Mouse (Mus musculus): ENCODE results near the gene Gpr183. TPM values are rescaled to one million over a fixed set of nuclear protein-coding genes. Genes with fewer than 3 reads are reported as not detected.

The Gpr183 gene
- polyA plus RNA-seq, 1 experiment, result 0.06 TPM

GRCm38 (mm10) chr14:122009502-122009901, 44.5 kb upstream of the Gpr183 start:
- Histone ChIP-seq H3K27me3 (ENCODE audit: control insufficient read depth, insufficient read depth, insufficient read length) (no peaks in the 10 kb centered on the region), H3ac (ENCODE audit: control insufficient read depth, insufficient read length, low read depth) (no peak overlapping the region), H3K36me3 (ENCODE audit: control insufficient read depth, insufficient read depth) (peaks cover 24% of the 10 kb centered on the region), H3K79me2 (ENCODE audit: control insufficient read depth, insufficient read depth) (no peaks in the 10 kb centered on the region), H3K79me3 (ENCODE audit: low read depth) (no peaks in the 10 kb centered on the region), H3K4me3 (ENCODE audit: insufficient read depth, poor library complexity, severe bottlenecking) (no peak overlapping the region)
- no peak for TF ChIP-seq CTCF (IDR thresholded peaks at IDR 0.05; ENCODE audit: control insufficient read depth, insufficient read depth, insufficient read length)
- no peak for TF ChIP-seq USF1 (IDR thresholded peaks at IDR 0.05; ENCODE audit: low read depth)
- TF ChIP-seq FOSL1 (IDR thresholded peaks at IDR 0.05; ENCODE audit: insufficient read depth, low read length, poor library complexity, severe bottlenecking), result no peak
- TF ChIP-seq MYOG (IDR thresholded peaks at IDR 0.05; ENCODE audit: control insufficient read depth, extremely low read depth, insufficient read length), result no peak
- TF ChIP-seq MAX (IDR thresholded peaks at IDR 0.05), result no peak
- no peak for TF ChIP-seq MYOD1 (IDR thresholded peaks at IDR 0.05; ENCODE audit: control insufficient read depth, insufficient read length, low read depth)
- no peak for TF ChIP-seq CEBPB (IDR thresholded peaks at IDR 0.05; ENCODE audit: low read depth)

DNA sequence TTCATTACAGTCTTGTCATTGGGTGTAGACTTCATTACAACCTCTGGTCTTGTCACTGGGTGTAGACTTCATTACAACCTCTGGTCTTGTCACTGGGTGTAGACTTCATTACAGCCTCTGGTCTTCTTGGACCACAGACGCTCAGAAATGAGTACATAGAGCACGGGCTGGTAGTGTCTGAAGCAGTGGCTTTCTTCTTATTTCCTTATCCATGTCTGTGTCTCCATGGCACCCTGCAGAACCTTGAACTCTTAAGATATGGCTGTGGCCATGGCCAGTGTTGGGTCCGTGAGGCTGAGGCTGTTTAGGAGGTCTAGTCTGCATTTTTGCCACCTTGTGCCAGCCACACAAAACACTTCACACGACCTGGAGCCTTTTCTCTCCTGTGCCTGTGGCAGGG, 43.3 kb upstream of the Gpr183 start:
- peaks cover 24% of the 10 kb centered on the region for H3K36me3 ChIP-seq (ENCODE audit: control insufficient read depth, insufficient read depth)
- no peaks in the 10 kb centered on the region for H3K27me3 ChIP-seq (ENCODE audit: control insufficient read depth, insufficient read depth, insufficient read length)
- H3K79me2 ChIP-seq (ENCODE audit: control insufficient read depth, insufficient read depth), result no peaks in the 10 kb centered on the region
- TF ChIP-seq CTCF (IDR thresholded peaks at IDR 0.05; ENCODE audit: control insufficient read depth, insufficient read depth, insufficient read length) (no peak), MYOD1 (IDR thresholded peaks at IDR 0.05; ENCODE audit: control insufficient read depth, insufficient read length, low read depth) (no peak)
- H3ac ChIP-seq (ENCODE audit: control insufficient read depth, insufficient read length, low read depth), result no peak overlapping the region
- H3K4me3 ChIP-seq (ENCODE audit: insufficient read depth, poor library complexity, severe bottlenecking), result no peak overlapping the region
- H3K79me3 ChIP-seq (ENCODE audit: low read depth), result no peaks in the 10 kb centered on the region

DNA sequence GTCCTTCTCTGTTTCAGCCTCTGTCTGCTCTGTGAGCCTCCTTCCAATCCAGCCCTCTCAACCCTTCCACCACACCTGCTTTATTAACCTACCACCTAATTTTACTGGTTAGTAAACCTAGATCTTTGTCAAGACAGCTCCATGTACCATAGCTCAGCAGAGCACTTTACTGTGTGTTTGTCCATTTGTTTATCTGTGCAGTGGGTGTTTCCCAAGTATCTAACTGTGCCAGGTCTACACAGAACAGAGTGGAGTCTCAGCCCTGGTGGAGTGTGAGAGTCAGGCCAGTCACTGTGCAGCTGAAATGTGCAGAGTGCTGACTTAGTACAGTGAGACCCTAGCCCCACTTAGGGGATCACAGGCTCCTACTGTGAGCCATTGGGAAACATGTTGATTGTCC, 38.8 kb upstream of the Gpr183 start:
- no peaks in the 10 kb centered on the region for H3K79me2 ChIP-seq (ENCODE audit: control insufficient read depth, insufficient read depth)
- H3K79me3 ChIP-seq (ENCODE audit: low read depth), result no peaks in the 10 kb centered on the region
- peaks cover 4% of the 10 kb centered on the region for H3K36me3 ChIP-seq (ENCODE audit: control insufficient read depth, insufficient read depth)
- no peaks in the 10 kb centered on the region for H3K27me3 ChIP-seq (ENCODE audit: control insufficient read depth, insufficient read depth, insufficient read length)
- no peak overlapping the region for H3K4me3 ChIP-seq (ENCODE audit: insufficient read depth, poor library complexity, severe bottlenecking)
- no peak overlapping the region for H3ac ChIP-seq (ENCODE audit: control insufficient read depth, insufficient read length, low read depth)
- TF ChIP-seq MAX (IDR thresholded peaks at IDR 0.05) (no peak), FOSL1 (IDR thresholded peaks at IDR 0.05; ENCODE audit: insufficient read depth, low read length, poor library complexity, severe bottlenecking) (no peak), CTCF (IDR thresholded peaks at IDR 0.05; ENCODE audit: control insufficient read depth, insufficient read depth, insufficient read length) (no peak), CEBPB (IDR thresholded peaks at IDR 0.05; ENCODE audit: low read depth) (no peak), MYOG (IDR thresholded peaks at IDR 0.05; ENCODE audit: control insufficient read depth, extremely low read depth, insufficient read length) (no peak), USF1 (IDR thresholded peaks at IDR 0.05; ENCODE audit: low read depth) (no peak), MYOD1 (IDR thresholded peaks at IDR 0.05; ENCODE audit: control insufficient read depth, insufficient read length, low read depth) (no peak)

DNA sequence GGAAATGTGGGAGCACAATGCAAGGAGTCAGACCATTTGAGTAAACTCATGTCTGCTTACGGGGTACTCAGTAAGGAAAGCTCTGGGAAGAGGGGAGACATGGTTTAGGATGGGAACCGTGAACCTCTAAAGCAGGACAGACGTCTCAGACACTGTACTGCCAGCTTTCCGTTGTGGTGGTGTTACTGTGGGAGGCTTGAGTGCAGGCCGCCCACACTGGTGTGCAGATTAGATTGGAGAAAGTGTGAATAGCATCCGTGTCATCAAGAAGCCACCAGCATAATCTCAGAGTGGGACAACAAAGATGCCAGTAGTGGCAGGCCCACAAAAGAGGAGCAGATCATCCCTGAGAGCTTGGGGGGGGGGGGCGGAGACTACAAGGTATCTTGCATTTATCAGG, 37.2 kb upstream of the Gpr183 start:
- no peaks in the 10 kb centered on the region for H3K79me3 ChIP-seq (ENCODE audit: low read depth)
- H3K36me3 ChIP-seq (ENCODE audit: control insufficient read depth, insufficient read depth), result no peaks in the 10 kb centered on the region
- no peak for TF ChIP-seq MAX (IDR thresholded peaks at IDR 0.05)
- TF ChIP-seq MYOD1 (IDR thresholded peaks at IDR 0.05; ENCODE audit: control insufficient read depth, insufficient read length, low read depth), result no peak
- TF ChIP-seq CTCF (IDR thresholded peaks at IDR 0.05; ENCODE audit: control insufficient read depth, insufficient read depth, insufficient read length), result no peak
- TF ChIP-seq MYOG (IDR thresholded peaks at IDR 0.05; ENCODE audit: control insufficient read depth, extremely low read depth, insufficient read length), result no peak
- no peak for TF ChIP-seq CEBPB (IDR thresholded peaks at IDR 0.05; ENCODE audit: low read depth)
- no peaks in the 10 kb centered on the region for H3K79me2 ChIP-seq (ENCODE audit: control insufficient read depth, insufficient read depth)
- no peaks in the 10 kb centered on the region for H3K27me3 ChIP-seq (ENCODE audit: control insufficient read depth, insufficient read depth, insufficient read length)
- no peak overlapping the region for H3ac ChIP-seq (ENCODE audit: control insufficient read depth, insufficient read length, low read depth)
- H3K4me3 ChIP-seq (ENCODE audit: insufficient read depth, poor library complexity, severe bottlenecking), result no peak overlapping the region

DNA sequence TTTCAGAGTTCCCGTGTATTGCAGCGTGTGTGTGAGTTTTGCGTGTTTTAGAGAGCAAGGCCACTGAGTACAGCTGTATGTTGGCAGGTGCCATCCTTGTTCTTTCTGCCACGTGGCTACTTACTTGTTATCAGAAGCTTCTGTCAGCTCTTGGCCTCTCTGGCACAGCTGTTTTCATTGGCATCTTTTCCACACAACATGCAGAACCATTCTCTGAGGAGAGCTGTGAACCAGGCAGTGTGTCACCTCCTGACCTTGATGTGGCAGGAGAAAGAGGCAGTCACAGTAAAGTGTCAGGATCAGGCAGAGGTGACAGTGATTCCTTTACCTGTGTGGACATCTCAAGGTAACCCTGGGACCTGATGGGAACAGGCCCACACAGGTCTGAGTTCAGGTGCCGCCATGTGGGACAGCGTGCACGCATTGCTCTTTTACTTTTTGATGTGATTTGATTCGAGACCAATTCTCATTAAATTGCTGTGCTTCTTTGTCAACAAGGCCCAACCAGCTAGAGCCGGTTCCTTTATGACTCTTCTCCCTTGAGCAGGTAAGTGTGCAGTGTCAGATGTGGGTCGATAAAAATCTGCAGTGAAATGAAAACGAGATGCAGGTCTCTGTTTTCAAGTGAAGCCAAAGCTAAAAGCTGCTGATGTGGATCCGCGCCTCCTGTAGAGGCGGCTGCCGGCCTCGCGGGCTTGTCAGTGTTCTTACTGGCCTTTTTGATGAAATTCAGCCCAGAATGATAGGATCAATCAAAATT, 35.5 kb upstream of the Gpr183 start:
- H3K36me3 ChIP-seq (ENCODE audit: control insufficient read depth, insufficient read depth), result peaks cover 10% of the 10 kb centered on the region
- H3K27me3 ChIP-seq (ENCODE audit: control insufficient read depth, insufficient read depth, insufficient read length), result no peaks in the 10 kb centered on the region
- H3K79me3 ChIP-seq (ENCODE audit: low read depth), result no peaks in the 10 kb centered on the region
- no peak overlapping the region for H3K4me3 ChIP-seq (ENCODE audit: insufficient read depth, poor library complexity, severe bottlenecking)
- H3K79me2 ChIP-seq (ENCODE audit: control insufficient read depth, insufficient read depth), result no peaks in the 10 kb centered on the region
- no peak for TF ChIP-seq USF1 (IDR thresholded peaks at IDR 0.05; ENCODE audit: low read depth)
- TF ChIP-seq CTCF (IDR thresholded peaks at IDR 0.05; ENCODE audit: control insufficient read depth, insufficient read depth, insufficient read length), result no peak
- TF ChIP-seq MYOD1 (IDR thresholded peaks at IDR 0.05; ENCODE audit: control insufficient read depth, insufficient read length, low read depth), result no peak
- TF ChIP-seq FOSL1 (IDR thresholded peaks at IDR 0.05; ENCODE audit: insufficient read depth, low read length, poor library complexity, severe bottlenecking), result no peak
- no peak for TF ChIP-seq CEBPB (IDR thresholded peaks at IDR 0.05; ENCODE audit: low read depth)
- no peak for TF ChIP-seq MAX (IDR thresholded peaks at IDR 0.05)
- no peak for TF ChIP-seq MYOG (IDR thresholded peaks at IDR 0.05; ENCODE audit: control insufficient read depth, extremely low read depth, insufficient read length)
- H3ac ChIP-seq (ENCODE audit: control insufficient read depth, insufficient read length, low read depth), result no peak overlapping the region

- H3K4me3 ChIP-seq (ENCODE audit: insufficient read depth, poor library complexity, severe bottlenecking), result no peak overlapping the region
- peaks cover 16% of the 10 kb centered on the region for H3K36me3 ChIP-seq (ENCODE audit: control insufficient read depth, insufficient read depth)
- H3K79me2 ChIP-seq (ENCODE audit: control insufficient read depth, insufficient read depth), result no peaks in the 10 kb centered on the region
- H3K27me3 ChIP-seq (ENCODE audit: control insufficient read depth, insufficient read depth, insufficient read length), result no peaks in the 10 kb centered on the region
- no peaks in the 10 kb centered on the region for H3K79me3 ChIP-seq (ENCODE audit: low read depth)
- no peak for TF ChIP-seq USF1 (IDR thresholded peaks at IDR 0.05; ENCODE audit: low read depth)
- no peak for TF ChIP-seq MAX (IDR thresholded peaks at IDR 0.05)
- no peak for TF ChIP-seq MYOD1 (IDR thresholded peaks at IDR 0.05; ENCODE audit: control insufficient read depth, insufficient read length, low read depth)
- TF ChIP-seq FOSL1 (IDR thresholded peaks at IDR 0.05; ENCODE audit: insufficient read depth, low read length, poor library complexity, severe bottlenecking), result no peak
- TF ChIP-seq CEBPB (IDR thresholded peaks at IDR 0.05; ENCODE audit: low read depth), result no peak
- no peak for TF ChIP-seq CTCF (IDR thresholded peaks at IDR 0.05; ENCODE audit: control insufficient read depth, insufficient read depth, insufficient read length)
- H3ac ChIP-seq (ENCODE audit: control insufficient read depth, insufficient read length, low read depth), result no peak overlapping the region
Observed at GRCm38 (mm10) chr14:121999455-121999854, 34.5 kb upstream of the Gpr183 start.

Data from C2C12 (cell line).